Mouse (Mus musculus) spleen, embryonic (tissue): ENCODE results near the gene Clasrp.

Source experiments
- CTCF ChIA-PET: fragments of 350-600 bp; sonication (Branson Sonifier 250); formaldehyde crosslinking; loops from one replicate; lab custom pipeline; 2022; lab: Charles Lee

Clasrp gene

GRCm38 (mm10) chr7:19609641-19610332, 5.5 kb upstream of the Clasrp start:
- CTCF ChIA-PET = no interaction called here

GRCm38 (mm10) chr7:19607291-19607690, 3.0 kb upstream of the Clasrp start:
- CTCF ChIA-PET = no interaction called here

GRCm38 (mm10) chr7:19604606-19605214, 424 bp upstream of the Clasrp start:
- CTCF ChIA-PET = interaction anchor here (0.9 kb wide), 1 partner anchor 65 kb away, joined by 3 read pairs; no protein-coding TSS in a partner anchor

GRCm38 (mm10) chr7:19603055-19603454, 1.2 kb downstream of the Clasrp start:
- CTCF ChIA-PET = no interaction called here

- CTCF ChIA-PET = interaction anchor here (0.7 kb wide), 1 partner anchor 52 kb away, joined by 4 read pairs; no protein-coding TSS in a partner anchor
Measured at GRCm38 (mm10) chr7:19600562-19600961, 3.7 kb downstream of the Clasrp start.

- CTCF ChIA-PET = interaction anchor here (0.6 kb wide), 1 partner anchor 75 kb away, joined by 6 read pairs; no protein-coding TSS in a partner anchor
Measured at GRCm38 (mm10) chr7:19593061-19593730, 11.1 kb downstream of the Clasrp start.

- CTCF ChIA-PET = interaction anchor here (0.5 to 0.8 kb wide), 3 partner anchors 24 to 110 kb away, joined by 3 to 4 read pairs (median 3); no protein-coding TSS in a partner anchor
Measured at GRCm38 (mm10) chr7:19589917-19590316, 14.4 kb downstream of the Clasrp start.

GRCm38 (mm10) chr7:19589207-19589606, 15.1 kb downstream of the Clasrp start:
- CTCF ChIA-PET = interaction anchor here (0.5 to 0.9 kb wide), 2 partner anchors 62 to 111 kb away, joined by 3 to 4 read pairs; no protein-coding TSS in a partner anchor

- CTCF ChIA-PET = no interaction called here
Measured at GRCm38 (mm10) chr7:19586269-19586668, 18.0 kb downstream of the Clasrp start.

- CTCF ChIA-PET = no interaction called here
Measured at GRCm38 (mm10) chr7:19580634-19581033, 23.7 kb downstream of the Clasrp start.

GRCm38 (mm10) chr7:19579751-19580150, 24.5 kb downstream of the Clasrp start:
- CTCF ChIA-PET = no interaction called here

- CTCF ChIA-PET = interaction anchor here (0.9 kb wide), 1 partner anchor 70 kb away, joined by 4 read pairs; no protein-coding TSS in a partner anchor
Measured at GRCm38 (mm10) chr7:19578436-19578835, 25.9 kb downstream of the Clasrp start.

GRCm38 (mm10) chr7:19577877-19578414, 26.3 kb downstream of the Clasrp start:
- CTCF ChIA-PET = no interaction called here

GRCm38 (mm10) chr7:19577141-19577852, 27.0 kb downstream of the Clasrp start, which contains the start of the genes Zfp296 and Gemin7:
Gene Zfp296, plus strand, starts transcription at chr7:19577287.
Gene Gemin7, minus strand, starts transcription at chr7:19577595.
- CTCF ChIA-PET = no interaction called here

GRCm38 (mm10) chr7:19575559-19575958, 28.7 kb downstream of the Clasrp start:
- CTCF ChIA-PET = no interaction called here

- CTCF ChIA-PET = no interaction called here
Measured at GRCm38 (mm10) chr7:19573776-19574140, 30.5 kb downstream of the Clasrp start.

- CTCF ChIA-PET = no interaction called here
Measured at GRCm38 (mm10) chr7:19572926-19573775, 31.1 kb downstream of the Clasrp start.

- CTCF ChIA-PET = interaction anchor here (0.6 kb wide), 1 partner anchor 36 kb away, joined by 4 read pairs; no protein-coding TSS in a partner anchor
Measured at GRCm38 (mm10) chr7:19569647-19570046, 34.6 kb downstream of the Clasrp start.

GRCm38 (mm10) chr7:19567426-19567825, 36.9 kb downstream of the Clasrp start:
- CTCF ChIA-PET = no interaction called here

- CTCF ChIA-PET = interaction anchor here (0.7 kb wide), 1 partner anchor 24 kb away, joined by 3 read pairs; no protein-coding TSS in a partner anchor
Measured at GRCm38 (mm10) chr7:19565803-19566202, 38.5 kb downstream of the Clasrp start.
